Mouse (Mus musculus) C2C12 (cell line): ENCODE results near the gene Tnfsf14.

Experiments used
- CEBPB ChIP-seq: IDR thresholded peaks from one replicate; pipeline ENCODE4 v1.6.1; 2011; ENCODE audit warnings: low read depth, mild to moderate bottlenecking, control low read depth, moderate library complexity
- CTCF ChIP-seq: IDR thresholded peaks from one replicate; pipeline ENCODE4 v1.5.1; 2011; ENCODE audit not compliant: control insufficient read depth, insufficient read depth, insufficient read length
- FOSL1 ChIP-seq: IDR thresholded peaks from one replicate; pipeline ENCODE4 v1.8.0; 2011; ENCODE audit warnings: mild to moderate bottlenecking, low read length; ENCODE audit not compliant: poor library complexity, insufficient read depth, severe bottlenecking
- MAX ChIP-seq: IDR thresholded peaks from one replicate; pipeline ENCODE4 v1.6.1; 2011; ENCODE audit warnings: mild to moderate bottlenecking, control low read depth
- MYOD1 ChIP-seq: IDR thresholded peaks from one replicate; pipeline ENCODE4 v1.6.1; 2011; ENCODE audit warnings: low read depth; ENCODE audit not compliant: control insufficient read depth, insufficient read length
- MYOG ChIP-seq: IDR thresholded peaks from one replicate; pipeline ENCODE4 v1.6.1; 2011; ENCODE audit not compliant: control insufficient read depth, insufficient read length; ENCODE audit errors: extremely low read depth
- USF1 ChIP-seq: IDR thresholded peaks from one replicate; pipeline ENCODE4 v1.6.1; 2011; ENCODE audit warnings: low read depth, mild to moderate bottlenecking, control low read depth, moderate library complexity

- no peak for TF ChIP-seq CTCF
- no peak for TF ChIP-seq MAX
- no peak for TF ChIP-seq USF1
- TF ChIP-seq MYOD1: no peak
- no peak for TF ChIP-seq MYOG
- no peak for TF ChIP-seq CEBPB
- TF ChIP-seq FOSL1: no peak
Observed at GRCm38 (mm10) chr17:57153006-57153405, 41.0 kb downstream of the Tnfsf14 start.
